Mouse (Mus musculus): ENCODE results near the gene Lypd4. TPM values are rescaled to one million over a fixed set of nuclear protein-coding genes. Genes with fewer than 3 reads are reported as not detected.

The Lypd4 gene
- total RNA-seq, 2 experiments from 2014 or later = not detected

- peak; percentile 83 for ATAC-seq (replicated peaks; ENCODE audit: poor library complexity, severe bottlenecking)
These were observed 20.8 kb upstream of the Lypd4 start for GRCm38 (mm10) chr7:24890281-24891216.

- ATAC-seq (replicated peaks; ENCODE audit: poor library complexity, severe bottlenecking) = no peak
These were observed 19.9 kb upstream of the Lypd4 start for GRCm38 (mm10) chr7:24889431-24890220.

- no peak for ATAC-seq (replicated peaks; ENCODE audit: poor library complexity, severe bottlenecking)
These were observed 17.4 kb upstream of the Lypd4 start for GRCm38 (mm10) chr7:24887096-24887495.

- no peak for ATAC-seq (replicated peaks; ENCODE audit: poor library complexity, severe bottlenecking)
These were observed 16.5 kb upstream of the Lypd4 start for GRCm38 (mm10) chr7:24886308-24886633.

- no peak for ATAC-seq (replicated peaks; ENCODE audit: poor library complexity, severe bottlenecking)
These were observed 15.9 kb upstream of the Lypd4 start for GRCm38 (mm10) chr7:24885468-24886307.

GRCm38 (mm10) chr7:24884693-24885291 lies 15.1 kb upstream of the Lypd4 start:
- no peak; the same call in 1 of the 2 replicates for ATAC-seq (replicated peaks; ENCODE audit: poor library complexity, severe bottlenecking)

- ATAC-seq (replicated peaks; ENCODE audit: poor library complexity, severe bottlenecking) = peak; percentile 87
These were observed 14.4 kb upstream of the Lypd4 start, which contains the start of gene Rps19 for GRCm38 (mm10) chr7:24883896-24884692. TSS of gene Rps19 (plus strand) at chr7:24884371.

GRCm38 (mm10) chr7:24882416-24883199 lies 12.9 kb upstream of the Lypd4 start:
- no peak for ATAC-seq (replicated peaks; ENCODE audit: poor library complexity, severe bottlenecking)

- ATAC-seq (replicated peaks; ENCODE audit: poor library complexity, severe bottlenecking) = no peak
These were observed 9.9 kb upstream of the Lypd4 start for GRCm38 (mm10) chr7:24879620-24880019.

GRCm38 (mm10) chr7:24877588-24877987 lies 7.8 kb upstream of the Lypd4 start:
- ATAC-seq (replicated peaks; ENCODE audit: poor library complexity, severe bottlenecking) = peak; percentile 24; the same call in 1 of the 2 replicates

GRCm38 (mm10) chr7:24869080-24869479 lies 661 bp downstream of the Lypd4 start:
- peak; percentile 38; the same call in 1 of the 2 replicates for ATAC-seq (replicated peaks; ENCODE audit: poor library complexity, severe bottlenecking)

GRCm38 (mm10) chr7:24864156-24864555 lies 5.6 kb downstream of the Lypd4 start:
- ATAC-seq (replicated peaks; ENCODE audit: poor library complexity, severe bottlenecking) = no peak; the same call in 1 of the 2 replicates

- peak; percentile 14; the same call in 1 of the 2 replicates for ATAC-seq (replicated peaks; ENCODE audit: poor library complexity, severe bottlenecking)
These were observed 6.9 kb downstream of the Lypd4 start for GRCm38 (mm10) chr7:24862853-24863252.

GRCm38 (mm10) chr7:24861913-24862312 lies 7.8 kb downstream of the Lypd4 start, which contains the start of gene Gm9844:
TSS of gene Gm9844 (plus strand) at chr7:24862213.
- ATAC-seq (replicated peaks; ENCODE audit: poor library complexity, severe bottlenecking) = no peak

- ATAC-seq (replicated peaks; ENCODE audit: poor library complexity, severe bottlenecking) = no peak
These were observed 10.5 kb downstream of the Lypd4 start for GRCm38 (mm10) chr7:24859234-24859633.

GRCm38 (mm10) chr7:24856460-24857120 lies 13.2 kb downstream of the Lypd4 start:
- peak; percentile 64 for ATAC-seq (replicated peaks; ENCODE audit: poor library complexity, severe bottlenecking)

GRCm38 (mm10) chr7:24853695-24854094 lies 16.0 kb downstream of the Lypd4 start:
- 0 out of 2 replicates have a peak, but pooled peaks have one; percentile 13 for ATAC-seq (replicated peaks; ENCODE audit: poor library complexity, severe bottlenecking)

GRCm38 (mm10) chr7:24853233-24853563 lies 16.5 kb downstream of the Lypd4 start:
- ATAC-seq (replicated peaks; ENCODE audit: poor library complexity, severe bottlenecking) = no peak
